Comparison of ENCODE assay signal across 28 mouse cellular contexts in genomic region chr19:10973187-10973586, GRCm38 (mm10). TPM values are rescaled to one million over a fixed set of nuclear protein-coding genes. Genes with fewer than 3 reads are reported as not detected.
A peak's percentile ranks its signal among the peaks of the same experiment; 100 is the strongest.
DNase-seq lines count a peak whose midpoint lies in the region; ATAC-seq and TF ChIP-seq lines count a peak whose summit lies in the region.
"Had no signal": no experiment of that assay in that cellular context is flagged by ENCODE, and none has a peak within 500 bp of the region (broad histone marks: within the 10 kb centered on the region; RNA-seq: fewer than 3 reads in every experiment).

No protein-coding gene starts in this region.

- ATAC-seq in hindbrain, postnatal 0 days = peak; percentile 33; the same call in 1 of the 2 replicates
- no peak for ATAC-seq in hindbrain, embryonic 13.5 days (ENCODE audit: low FRiP score)
- peak; percentile 46; the same call in 1 of the 2 replicates for ATAC-seq in stomach, embryonic 14.5 days (ENCODE audit: insufficient number of reproducible peaks, insufficient read depth, low FRiP score, low read depth)
- ATAC-seq in stomach, postnatal 0 days (ENCODE audit: low FRiP score, low TSS enrichment) = no peak
- peak; percentile 23; the same call in 1 of the 2 replicates for ATAC-seq in neural tube, embryonic 13.5 days (ENCODE audit: low read depth)
- ATAC-seq: forebrain, embryonic 14.5 days had no signal

- no peak overlapping the region for H3K9ac ChIP-seq in hindbrain, postnatal 0 days (replicated peaks; ENCODE audit: low read length)
- no peak overlapping the region for H3K9ac ChIP-seq in hindbrain, embryonic 13.5 days
- no peak overlapping the region for H3K9ac ChIP-seq in stomach, embryonic 14.5 days (replicated peaks; ENCODE audit: low read depth, low read length)
- no peak overlapping the region for H3K9ac ChIP-seq in stomach, postnatal 0 days (ENCODE audit: low read length)
- no peak overlapping the region for H3K9ac ChIP-seq in neural tube, embryonic 13.5 days
- H3K9ac ChIP-seq: embryonic facial prominence, embryonic 12.5 days; heart, embryonic 15.5 days; midbrain, embryonic 12.5 days; neural tube, embryonic 12.5 days had no signal

- H3K4me3 ChIP-seq in hindbrain, postnatal 0 days (ENCODE audit: low read length) = no peak overlapping the region
- no peak overlapping the region for H3K4me3 ChIP-seq in hindbrain, embryonic 13.5 days
- no peak overlapping the region for H3K4me3 ChIP-seq in stomach, embryonic 14.5 days (ENCODE audit: low read depth, low read length)
- H3K4me3 ChIP-seq in stomach, postnatal 0 days (ENCODE audit: low read depth, low read length) = no peak overlapping the region
- H3K4me3 ChIP-seq in neural tube, embryonic 13.5 days = no peak overlapping the region
- H3K4me3 ChIP-seq: embryonic facial prominence, embryonic 12.5 days; erythroblast, embryonic 14.5 days; heart, embryonic 15.5 days; midbrain, embryonic 12.5 days; neural tube, embryonic 12.5 days had no signal

- H3K4me1 ChIP-seq in hindbrain, postnatal 0 days (ENCODE audit: insufficient read depth, low read length) = no peaks in the 10 kb centered on the region
- no peaks in the 10 kb centered on the region for H3K4me1 ChIP-seq in hindbrain, embryonic 13.5 days (replicated peaks)
- H3K4me1 ChIP-seq in stomach, embryonic 14.5 days (ENCODE audit: control insufficient read depth, insufficient read depth, low read length) = peaks cover 16% of the 10 kb centered on the region
- H3K4me1 ChIP-seq in stomach, postnatal 0 days (replicated peaks; ENCODE audit: control insufficient read depth, insufficient read depth) = 0 out of 2 replicates have a peak, but pooled peaks cover 4% of the 10 kb centered on the region
- no peaks in the 10 kb centered on the region for H3K4me1 ChIP-seq in neural tube, embryonic 13.5 days (replicated peaks)
- H3K4me1 ChIP-seq: embryonic facial prominence, embryonic 12.5 days; heart, embryonic 15.5 days; midbrain, embryonic 12.5 days; neural tube, embryonic 12.5 days had no signal

- no peak overlapping the region for H3K4me2 ChIP-seq in hindbrain, postnatal 0 days (ENCODE audit: low read depth, low read length)
- H3K4me2 ChIP-seq in hindbrain, embryonic 13.5 days = no peak overlapping the region
- no peak overlapping the region for H3K4me2 ChIP-seq in stomach, embryonic 14.5 days (replicated peaks; ENCODE audit: low read depth, low read length)
- no peak overlapping the region for H3K4me2 ChIP-seq in stomach, postnatal 0 days (replicated peaks; ENCODE audit: low read depth)
- H3K4me2 ChIP-seq in neural tube, embryonic 13.5 days = no peak overlapping the region
- H3K4me2 ChIP-seq: embryonic facial prominence, embryonic 12.5 days; heart, embryonic 15.5 days; liver, embryonic 11.5 days; midbrain, embryonic 12.5 days; neural tube, embryonic 12.5 days had no signal

- no peaks in the 10 kb centered on the region for H3K27me3 ChIP-seq in hindbrain, postnatal 0 days (ENCODE audit: insufficient read depth, low read length)
- H3K27me3 ChIP-seq in hindbrain, embryonic 13.5 days = 0 out of 2 replicates have a peak, but pooled peaks cover 4% of the 10 kb centered on the region
- no peaks in the 10 kb centered on the region for H3K27me3 ChIP-seq in stomach, embryonic 14.5 days (ENCODE audit: control insufficient read depth, insufficient read depth, low read length)
- H3K27me3 ChIP-seq in stomach, postnatal 0 days (ENCODE audit: control insufficient read depth, insufficient read depth, low read length) = no peaks in the 10 kb centered on the region
- no peaks in the 10 kb centered on the region for H3K27me3 ChIP-seq in neural tube, embryonic 13.5 days
- H3K27me3 ChIP-seq: embryonic facial prominence, embryonic 12.5 days; heart, embryonic 15.5 days; midbrain, embryonic 12.5 days; neural tube, embryonic 12.5 days had no signal

- no peak overlapping the region for H3K27ac ChIP-seq in hindbrain, postnatal 0 days
- no peak overlapping the region for H3K27ac ChIP-seq in hindbrain, embryonic 13.5 days
- peak overlapping the region; percentile 78 for H3K27ac ChIP-seq in stomach, embryonic 14.5 days (ENCODE audit: low read length)
- no peak overlapping the region for H3K27ac ChIP-seq in stomach, postnatal 0 days (replicated peaks)
- H3K27ac ChIP-seq in neural tube, embryonic 13.5 days (replicated peaks) = no peak overlapping the region
- H3K27ac ChIP-seq: embryonic facial prominence, embryonic 12.5 days; heart, embryonic 15.5 days; macrophage; midbrain, embryonic 12.5 days; neural tube, embryonic 12.5 days had no signal

- no peak for TF ChIP-seq EP300 in stomach, postnatal 0 days (optimal IDR thresholded peaks at IDR 0.05)

- TF ChIP-seq CTCF in hindbrain, postnatal 0 days (IDR thresholded peaks at IDR 0.05; ENCODE audit: low read depth) = no peak
- no peak for TF ChIP-seq CTCF in stomach, postnatal 0 days (IDR thresholded peaks at IDR 0.05; ENCODE audit: low read depth)

- no peak for DNase-seq in hindbrain, postnatal 0 days (ENCODE audit: low spot score)
- no peak for DNase-seq in stomach, postnatal 0 days (ENCODE audit: low spot score)
- no peak for DNase-seq in lung, postnatal 14 days
- no peak for DNase-seq in right cerebral cortex, postnatal 14 days
- DNase-seq: adrenal gland, adult 2 months; cerebellum, adult 2 months; cerebellum, postnatal 36 days; gastrocnemius, postnatal 36 days; heart, postnatal 4 days; lung, adult 2 months; spleen, adult 18-20 months; thymus, postnatal 14 days had no signal

- no peaks in the 10 kb centered on the region for H3K36me3 ChIP-seq in hindbrain, postnatal 0 days (ENCODE audit: insufficient read depth, low read length)
- no peaks in the 10 kb centered on the region for H3K36me3 ChIP-seq in hindbrain, embryonic 13.5 days
- H3K36me3 ChIP-seq in stomach, embryonic 14.5 days (ENCODE audit: control insufficient read depth, insufficient read depth, low read length) = no peaks in the 10 kb centered on the region
- H3K36me3 ChIP-seq in stomach, postnatal 0 days (ENCODE audit: control insufficient read depth, insufficient read depth, low read length) = no peaks in the 10 kb centered on the region
- H3K36me3 ChIP-seq in neural tube, embryonic 13.5 days = no peaks in the 10 kb centered on the region
- H3K36me3 ChIP-seq: embryonic facial prominence, embryonic 12.5 days; heart, embryonic 15.5 days; midbrain, embryonic 12.5 days; neural tube, embryonic 12.5 days had no signal

- 68% methylated on average over 2 of the region's 2 CpGs for WGBS in hindbrain, postnatal 0 days
- WGBS in hindbrain, embryonic 13.5 days = 72% methylated on average over 2 of the region's 2 CpGs
- WGBS in stomach, embryonic 14.5 days = 33% methylated on average over 2 of the region's 2 CpGs
- WGBS in stomach, postnatal 0 days = 33% methylated on average over 2 of the region's 2 CpGs
- WGBS in neural tube, embryonic 13.5 days = 38% methylated on average over 2 of the region's 2 CpGs

- H3K9me3 ChIP-seq in hindbrain, postnatal 0 days (ENCODE audit: low read length) = 0 out of 2 replicates have a peak, but pooled peaks cover 3% of the 10 kb centered on the region
- H3K9me3 ChIP-seq in hindbrain, embryonic 13.5 days = peaks cover 7% of the 10 kb centered on the region; the same call in 1 of the 2 replicates
- H3K9me3 ChIP-seq in stomach, embryonic 14.5 days (ENCODE audit: control insufficient read depth, low read depth, low read length) = peaks cover 5% of the 10 kb centered on the region; the same call in 1 of the 2 replicates
- H3K9me3 ChIP-seq in stomach, postnatal 0 days (ENCODE audit: control insufficient read depth, low read length) = 0 out of 2 replicates have a peak, but pooled peaks cover 2% of the 10 kb centered on the region
- H3K9me3 ChIP-seq in neural tube, embryonic 13.5 days = 0 out of 2 replicates have a peak, but pooled peaks cover 3% of the 10 kb centered on the region
- H3K9me3 ChIP-seq: embryonic facial prominence, embryonic 12.5 days; heart, embryonic 15.5 days had no signal

RNA-seq across cellular contexts. Expression of gene Ms4a10, which starts 1.3 kb away (rescaled TPM):
- not detected in 2 replicates for total RNA-seq in hindbrain, postnatal 0 days (2014; rRNA removed)
- polyA plus RNA-seq in hindbrain, postnatal 0 days (2015; fragmentation: Nextera tagmentation; extraction: Ambion mirVana) = not detected in 2 replicates
- polyA plus RNA-seq in hindbrain, embryonic 13.5 days (2015; fragmentation: Nextera tagmentation; extraction: Ambion mirVana) = not detected in 2 replicates
- 0.52 TPM in 1 of 2 replicates, not detected in the other for polyA plus RNA-seq in stomach, embryonic 14.5 days (2014; fragmentation: Nextera tagmentation; extraction: Ambion mirVana)
- polyA plus RNA-seq in stomach, postnatal 0 days (2015; fragmentation: Nextera tagmentation; extraction: Ambion mirVana) = 0.13 TPM in 1 of 2 replicates, not detected in the other
- polyA plus RNA-seq in neural tube, embryonic 13.5 days (2015; fragmentation: Nextera tagmentation; extraction: Ambion mirVana) = not detected in 2 replicates
- total RNA-seq: CH12.LX; gastrocnemius, postnatal 36 days; heart, adult 8-10 months; heart, postnatal 4 days; layer of hippocampus, postnatal 10 days; monocyte, adult 5-6 weeks had no signal
- polyA plus RNA-seq: cerebellum, adult 2 months; embryonic facial prominence, embryonic 12.5 days; erythroblast, embryonic 14.5 days; forebrain, embryonic 14.5 days; heart, embryonic 15.5 days; limb, embryonic 11.5 days; liver, embryonic 11.5 days; lung, adult 2 months; macrophage; midbrain, embryonic 12.5 days; neural tube, embryonic 12.5 days had no signal

RNA-seq across cellular contexts. Expression of gene Ms4a15, which starts 19.9 kb away (rescaled TPM):
- not detected in 2 replicates for total RNA-seq in hindbrain, postnatal 0 days (2014; rRNA removed)
- not detected in 2 replicates for polyA plus RNA-seq in hindbrain, postnatal 0 days (2015; fragmentation: Nextera tagmentation; extraction: Ambion mirVana)
- polyA plus RNA-seq in hindbrain, embryonic 13.5 days (2015; fragmentation: Nextera tagmentation; extraction: Ambion mirVana) = not detected in 2 replicates
- polyA plus RNA-seq in stomach, embryonic 14.5 days (2014; fragmentation: Nextera tagmentation; extraction: Ambion mirVana) = not detected in 2 replicates
- polyA plus RNA-seq in stomach, postnatal 0 days (2015; fragmentation: Nextera tagmentation; extraction: Ambion mirVana) = 0.10 TPM in 1 of 2 replicates, not detected in the other
- not detected in 2 replicates for polyA plus RNA-seq in neural tube, embryonic 13.5 days (2015; fragmentation: Nextera tagmentation; extraction: Ambion mirVana)
- total RNA-seq: adrenal gland, adult 2 months; CH12.LX; gastrocnemius, postnatal 36 days; heart, adult 8-10 months; heart, postnatal 4 days; layer of hippocampus, postnatal 10 days had no signal
- polyA plus RNA-seq: adrenal gland, adult 2 months; embryonic facial prominence, embryonic 12.5 days; erythroblast, embryonic 14.5 days; forebrain, embryonic 14.5 days; heart, embryonic 15.5 days; limb, embryonic 11.5 days; liver, embryonic 11.5 days; macrophage; midbrain, embryonic 12.5 days; neural tube, embryonic 12.5 days had no signal

RNA-seq across cellular contexts. Expression of gene Ccdc86, which starts 24.1 kb away (rescaled TPM):
- total RNA-seq in hindbrain, postnatal 0 days (2014; rRNA removed) = 5.3 and 5.4 TPM in 2 replicates
- polyA plus RNA-seq in hindbrain, postnatal 0 days (2015; fragmentation: Nextera tagmentation; extraction: Ambion mirVana) = 14.2 and 15.1 TPM in 2 replicates
- polyA plus RNA-seq in hindbrain, embryonic 13.5 days (2015; fragmentation: Nextera tagmentation; extraction: Ambion mirVana) = 15.0 and 15.2 TPM in 2 replicates
- 21.3 and 24.6 TPM in 2 replicates for polyA plus RNA-seq in stomach, embryonic 14.5 days (2014; fragmentation: Nextera tagmentation; extraction: Ambion mirVana)
- 13.9 and 15.4 TPM in 2 replicates for polyA plus RNA-seq in stomach, postnatal 0 days (2015; fragmentation: Nextera tagmentation; extraction: Ambion mirVana)
- polyA plus RNA-seq in neural tube, embryonic 13.5 days (2015; fragmentation: Nextera tagmentation; extraction: Ambion mirVana) = 14.6 and 15.3 TPM in 2 replicates

RNA-seq across cellular contexts. Expression of gene Ptgdr2, which starts 36.2 kb away (rescaled TPM):
- total RNA-seq in hindbrain, postnatal 0 days (2014; rRNA removed) = 0.47 and 1.1 TPM in 2 replicates
- 0.11 and 0.16 TPM in 2 replicates for polyA plus RNA-seq in hindbrain, postnatal 0 days (2015; fragmentation: Nextera tagmentation; extraction: Ambion mirVana)
- polyA plus RNA-seq in hindbrain, embryonic 13.5 days (2015; fragmentation: Nextera tagmentation; extraction: Ambion mirVana) = 0.19 and 0.22 TPM in 2 replicates
- not detected in 2 replicates for polyA plus RNA-seq in stomach, embryonic 14.5 days (2014; fragmentation: Nextera tagmentation; extraction: Ambion mirVana)
- polyA plus RNA-seq in stomach, postnatal 0 days (2015; fragmentation: Nextera tagmentation; extraction: Ambion mirVana) = 0.06 and 0.07 TPM in 2 replicates
- not detected in 2 replicates for polyA plus RNA-seq in neural tube, embryonic 13.5 days (2015; fragmentation: Nextera tagmentation; extraction: Ambion mirVana)
- total RNA-seq: gastrocnemius, postnatal 36 days had no signal
- polyA plus RNA-seq: erythroblast, embryonic 14.5 days; limb, embryonic 11.5 days; liver, embryonic 11.5 days; macrophage; neural tube, embryonic 12.5 days had no signal

RNA-seq across cellular contexts. Expression of gene Ms4a18, which starts 44.6 kb away (rescaled TPM):
- total RNA-seq in hindbrain, postnatal 0 days (2014; rRNA removed) = not detected in 2 replicates
- not detected in 2 replicates for polyA plus RNA-seq in hindbrain, postnatal 0 days (2015; fragmentation: Nextera tagmentation; extraction: Ambion mirVana)
- polyA plus RNA-seq in hindbrain, embryonic 13.5 days (2015; fragmentation: Nextera tagmentation; extraction: Ambion mirVana) = not detected in 2 replicates
- 0.35 TPM in 1 of 2 replicates, not detected in the other for polyA plus RNA-seq in stomach, embryonic 14.5 days (2014; fragmentation: Nextera tagmentation; extraction: Ambion mirVana)
- polyA plus RNA-seq in stomach, postnatal 0 days (2015; fragmentation: Nextera tagmentation; extraction: Ambion mirVana) = not detected in 2 replicates
- not detected in 2 replicates for polyA plus RNA-seq in neural tube, embryonic 13.5 days (2015; fragmentation: Nextera tagmentation; extraction: Ambion mirVana)
- total RNA-seq: adrenal gland, adult 2 months; CH12.LX; gastrocnemius, postnatal 36 days; heart, adult 8-10 months; heart, postnatal 4 days; layer of hippocampus, postnatal 10 days; monocyte, adult 5-6 weeks had no signal
- polyA plus RNA-seq: adrenal gland, adult 2 months; cerebellum, adult 2 months; embryonic facial prominence, embryonic 12.5 days; erythroblast, embryonic 14.5 days; forebrain, embryonic 14.5 days; heart, embryonic 15.5 days; limb, embryonic 11.5 days; liver, embryonic 11.5 days; lung, adult 2 months; macrophage; midbrain, embryonic 12.5 days; neural tube, embryonic 12.5 days had no signal

Comparison
In these comparisons a context has a peak if more than half of its experiments do, and no peak if none do; other contexts are left out.
1. ATAC-seq: peak in hindbrain, postnatal 0 days (single experiment), stomach, embryonic 14.5 days (single experiment) and neural tube, embryonic 13.5 days (single experiment); none in hindbrain, embryonic 13.5 days (single experiment) and stomach, postnatal 0 days (single experiment).